In genomic region chr4:95052025-95052899, GRCm38 (mm10) we compare ENCODE assay signal across 8 mouse cellular contexts. TPM values are rescaled to one million over a fixed set of nuclear protein-coding genes. Genes with fewer than 3 reads are reported as not detected.
DNase-seq lines count a peak whose midpoint lies in the region; ATAC-seq and TF ChIP-seq lines count a peak whose summit lies in the region.

Gene Jun, minus strand, starts transcription at chr4:95052222.

- 0 out of 2 replicates have a peak, but pooled peaks cover 3% of the 10 kb centered on the region for H3K36me3 ChIP-seq in forebrain, embryonic 10.5 days (replicated peaks)
- no peaks in the 10 kb centered on the region for H3K36me3 ChIP-seq in heart, embryonic 15.5 days
- no peaks in the 10 kb centered on the region for H3K36me3 ChIP-seq in liver, embryonic 14.5 days (replicated peaks; ENCODE audit: control insufficient read depth, insufficient read depth, low read depth)
- no peaks in the 10 kb centered on the region for H3K36me3 ChIP-seq in neural tube, embryonic 11.5 days (ENCODE audit: control insufficient read depth, insufficient read depth, low read length)
- no peaks in the 10 kb centered on the region for H3K36me3 ChIP-seq in stomach, postnatal 0 days (ENCODE audit: control insufficient read depth, insufficient read depth, low read length)

- TF ChIP-seq CTCF in liver, embryonic 14.5 days (IDR thresholded peaks at IDR 0.05; ENCODE audit: low read depth): no peak
- no peak; the same call in 1 of the 2 replicates for TF ChIP-seq CTCF in stomach, postnatal 0 days (IDR thresholded peaks at IDR 0.05; ENCODE audit: low read depth)

- WGBS in forebrain, embryonic 10.5 days: under 1% methylated on average over 68 of the region's 68 CpGs
- WGBS in heart, embryonic 15.5 days: under 1% methylated on average over 67 of the region's 68 CpGs
- under 1% methylated on average over 68 of the region's 68 CpGs for WGBS in liver, embryonic 14.5 days (ENCODE audit: insufficient replicate concordance)
- under 1% methylated on average over 66 of the region's 68 CpGs for WGBS in neural tube, embryonic 11.5 days
- under 1% methylated on average over 67 of the region's 68 CpGs for WGBS in stomach, postnatal 0 days

- peak within 1 kb of the TSS; percentile 82 for H3K9ac ChIP-seq in heart, embryonic 15.5 days
- peak within 1 kb of the TSS; percentile 67 for H3K9ac ChIP-seq in liver, embryonic 14.5 days (replicated peaks)
- H3K9ac ChIP-seq in neural tube, embryonic 11.5 days (ENCODE audit: low read length): peak within 1 kb of the TSS; percentile 89
- H3K9ac ChIP-seq in stomach, postnatal 0 days (ENCODE audit: low read length): peak within 1 kb of the TSS; percentile 98

- peak; percentile 100 for DNase-seq in c-Kit-positive CD71-negative TER-119-negative erythroid progenitor cells, embryonic 14.5 days (ENCODE audit: low read depth)
- DNase-seq in forebrain, embryonic 10.5 days (ENCODE audit: extremely low spot score, low spot score): peak; percentile 100
- peak; percentile 100 for DNase-seq in kidney, postnatal 25 days
- peak; percentile 85 to 92 (median 90) for DNase-seq in liver, embryonic 14.5 days (ENCODE audit: low read depth in 3 of 3, low spot score in 3 of 3)
- peak; percentile 100 for DNase-seq in neural tube, embryonic 11.5 days (ENCODE audit: low spot score)
- DNase-seq in stomach, postnatal 0 days (ENCODE audit: low spot score): peak; percentile 100

- peaks cover 56% of the 10 kb centered on the region for H3K4me1 ChIP-seq in forebrain, embryonic 10.5 days
- peaks cover 19% of the 10 kb centered on the region for H3K4me1 ChIP-seq in heart, embryonic 15.5 days (replicated peaks)
- no peaks in the 10 kb centered on the region for H3K4me1 ChIP-seq in liver, embryonic 14.5 days (replicated peaks; ENCODE audit: control insufficient read depth in 2 of 2, insufficient read depth in 2 of 2, low read length in 1 of 2)
- peaks cover 9% of the 10 kb centered on the region; the same call in 1 of the 2 replicates for H3K4me1 ChIP-seq in neural tube, embryonic 11.5 days (ENCODE audit: control insufficient read depth, insufficient read depth, low read length)
- peaks cover 4% of the 10 kb centered on the region; the same call in 1 of the 2 replicates for H3K4me1 ChIP-seq in stomach, postnatal 0 days (replicated peaks; ENCODE audit: control insufficient read depth, insufficient read depth)

- peak within 1 kb of the TSS; percentile 79 for H3K4me2 ChIP-seq in heart, embryonic 15.5 days
- peak within 1 kb of the TSS; percentile 86 for H3K4me2 ChIP-seq in liver, embryonic 14.5 days (ENCODE audit: low read depth)
- H3K4me2 ChIP-seq in neural tube, embryonic 11.5 days (ENCODE audit: low read depth): peak within 1 kb of the TSS; percentile 93
- peak within 1 kb of the TSS; percentile 86 for H3K4me2 ChIP-seq in stomach, postnatal 0 days (replicated peaks; ENCODE audit: low read depth)

- peak within 1 kb of the TSS; percentile 95 for H3K27ac ChIP-seq in forebrain, embryonic 10.5 days
- peak within 1 kb of the TSS; percentile 99 for H3K27ac ChIP-seq in heart, embryonic 15.5 days
- peak within 1 kb of the TSS; percentile 70 for H3K27ac ChIP-seq in liver, embryonic 14.5 days
- peak within 1 kb of the TSS; percentile 96 for H3K27ac ChIP-seq in neural tube, embryonic 11.5 days (ENCODE audit: low read depth, low read length)
- peak within 1 kb of the TSS; percentile 100 for H3K27ac ChIP-seq in stomach, postnatal 0 days (replicated peaks)

- TF ChIP-seq EP300 in liver, embryonic 14.5 days (IDR thresholded peaks at IDR 0.05; ENCODE audit: low read depth): 0 out of 2 replicates have a peak, but pooled peaks have one; percentile 6
- TF ChIP-seq EP300 in stomach, postnatal 0 days (optimal IDR thresholded peaks at IDR 0.05): peak; percentile 78

- H3K9me3 ChIP-seq in forebrain, embryonic 10.5 days: no peaks in the 10 kb centered on the region
- no peaks in the 10 kb centered on the region for H3K9me3 ChIP-seq in heart, embryonic 15.5 days (replicated peaks)
- H3K9me3 ChIP-seq in liver, embryonic 14.5 days (ENCODE audit: control insufficient read depth, low read length): no peaks in the 10 kb centered on the region
- no peaks in the 10 kb centered on the region for H3K9me3 ChIP-seq in neural tube, embryonic 11.5 days (ENCODE audit: control insufficient read depth, low read length)
- no peaks in the 10 kb centered on the region for H3K9me3 ChIP-seq in stomach, postnatal 0 days (ENCODE audit: control insufficient read depth, low read length)

- peak; percentile 72 for ATAC-seq in CD4-positive, CD25-positive, alpha-beta regulatory T cell, adult 4 months
- peak; percentile 91 for ATAC-seq in heart, embryonic 15.5 days (replicated peaks; ENCODE audit: insufficient number of reproducible peaks, insufficient read depth, low FRiP score, low read depth)
- ATAC-seq in liver, embryonic 14.5 days (ENCODE audit: insufficient read depth): peak; percentile 86
- peak; percentile 93 for ATAC-seq in neural tube, embryonic 11.5 days (ENCODE audit: insufficient read depth, low FRiP score, low TSS enrichment)
- ATAC-seq in stomach, postnatal 0 days (ENCODE audit: low FRiP score, low TSS enrichment): peak; percentile 90

- no peaks in the 10 kb centered on the region for H3K27me3 ChIP-seq in forebrain, embryonic 10.5 days (ENCODE audit: poor library complexity, severe bottlenecking)
- no peaks in the 10 kb centered on the region for H3K27me3 ChIP-seq in heart, embryonic 15.5 days
- peaks cover 33% of the 10 kb centered on the region for H3K27me3 ChIP-seq in liver, embryonic 14.5 days (ENCODE audit: control insufficient read depth, insufficient read depth, low read length)
- no peaks in the 10 kb centered on the region for H3K27me3 ChIP-seq in neural tube, embryonic 11.5 days (ENCODE audit: control insufficient read depth, insufficient read depth, low read length)
- no peaks in the 10 kb centered on the region for H3K27me3 ChIP-seq in stomach, postnatal 0 days (ENCODE audit: control insufficient read depth, insufficient read depth, low read length)

- H3K4me3 ChIP-seq in forebrain, embryonic 10.5 days: peak within 1 kb of the TSS; percentile 86
- peak within 1 kb of the TSS; percentile 80 for H3K4me3 ChIP-seq in heart, embryonic 15.5 days
- peak within 1 kb of the TSS; percentile 63 to 67 for H3K4me3 ChIP-seq in liver, embryonic 14.5 days (ENCODE audit: insufficient read depth in 1 of 2, low read depth in 2 of 2, low read length in 2 of 2)
- peak within 1 kb of the TSS; percentile 84 for H3K4me3 ChIP-seq in neural tube, embryonic 11.5 days (ENCODE audit: low read depth, low read length)
- peak within 1 kb of the TSS; percentile 90 for H3K4me3 ChIP-seq in stomach, postnatal 0 days (ENCODE audit: low read depth, low read length)

RNA-seq across cellular contexts. Expression of gene Jun, which starts in this region (rescaled TPM):
- 10 to 100 TPM; 19.7 to 31.0 TPM for polyA plus RNA-seq in CD4-positive, CD25-positive, alpha-beta regulatory T cell, adult 4 months (2017; shearing (Covaris generic))
- 74.2 and 82.9 TPM in 2 replicates for polyA plus RNA-seq in forebrain, embryonic 10.5 days (2016; fragmentation: Nextera tagmentation; extraction: Ambion mirVana)
- 70.7 and 75.5 TPM in 2 replicates for polyA plus RNA-seq in heart, embryonic 15.5 days (2015; fragmentation: Nextera tagmentation; extraction: Ambion mirVana)
- 2.0 and 2.4 TPM in 2 replicates for polyA plus RNA-seq in liver, embryonic 14.5 days (2012; rRNA removed)
- polyA plus RNA-seq in liver, embryonic 14.5 days (2014; fragmentation: Nextera tagmentation; extraction: Ambion mirVana): 1.1 and 1.4 TPM in 2 replicates
- polyA plus RNA-seq in neural tube, embryonic 11.5 days (2014; fragmentation: Nextera tagmentation; extraction: Ambion mirVana): 49.6 and 52.9 TPM in 2 replicates
- polyA plus RNA-seq in stomach, postnatal 0 days (2015; fragmentation: Nextera tagmentation; extraction: Ambion mirVana): 80.2 and 88.9 TPM in 2 replicates

Comparison
In these comparisons a context has a peak if more than half of its experiments do, and no peak if none do; other contexts are left out.
1. Peak in every context shown above with its lines: DNase-seq, ATAC-seq, H3K4me3 ChIP-seq and H3K27ac ChIP-seq.
2. RNA of gene Jun (polyA plus RNA-seq): 80.2 to 88.9 TPM in stomach, postnatal 0 days, 74.2 to 82.9 TPM in forebrain, embryonic 10.5 days, 70.7 to 75.5 TPM in heart, embryonic 15.5 days, 49.6 to 52.9 TPM in neural tube, embryonic 11.5 days and 19.7 to 31.0 TPM in CD4-positive, CD25-positive, alpha-beta regulatory T cell, adult 4 months; 1.1 to 2.4 TPM in liver, embryonic 14.5 days; every median in the first group is over 4 times any median in the second.